Mouse (Mus musculus) T-helper 1 cell (primary cell): ENCODE data around the gene Serping1.

Source experiments
- in situ Hi-C: fragments of 300-600 bp; cut with MboI, MseI; formaldehyde crosslinking; loops from one replicate; pipeline ENCODE4 v1.15.1; 2025; ENCODE audit warnings: high pct_unique_total_duplicates

Gene Serping1

GRCm38 (mm10) chr2:84775241-84775640, at the start of gene Serping1:
Serping1 (minus strand) TSS chr2:84775444.
- in situ Hi-C loops: no loop called here

- in situ Hi-C loops: no loop called here
Observed at GRCm38 (mm10) chr2:84823237-84823636, 48.0 kb upstream of the Serping1 start.

- in situ Hi-C loops: no loop called here
Observed at GRCm38 (mm10) chr2:84822552-84822951, 47.3 kb upstream of the Serping1 start, which contains the start of gene Smtnl1. Smtnl1 (minus strand) TSS chr2:84822652.

- in situ Hi-C loops: no loop called here
Observed at GRCm38 (mm10) chr2:84819861-84820260, 44.6 kb upstream of the Serping1 start.

- in situ Hi-C loops: no loop called here
Observed at GRCm38 (mm10) chr2:84812676-84813075, 37.4 kb upstream of the Serping1 start.

GRCm38 (mm10) chr2:84811880-84812279, 36.6 kb upstream of the Serping1 start:
- in situ Hi-C loops: no loop called here

- in situ Hi-C loops: no loop called here
Observed at GRCm38 (mm10) chr2:84810886-84811577, 35.8 kb upstream of the Serping1 start.

- in situ Hi-C loops: no loop called here
Observed at GRCm38 (mm10) chr2:84810526-84810885, 35.3 kb upstream of the Serping1 start.

- in situ Hi-C loops: loop anchor here (10.0 kb wide), 1 partner anchor 295 kb away; no protein-coding TSS in a partner anchor
Observed at GRCm38 (mm10) chr2:84809330-84809729, 34.1 kb upstream of the Serping1 start.

GRCm38 (mm10) chr2:84806546-84806945, 31.3 kb upstream of the Serping1 start:
- in situ Hi-C loops: loop anchor here (10.0 kb wide), 1 partner anchor 292 kb away; no protein-coding TSS in a partner anchor

- in situ Hi-C loops: loop anchor here (10.0 kb wide), 1 partner anchor 289 kb away; no protein-coding TSS in a partner anchor
Observed at GRCm38 (mm10) chr2:84803963-84804362, 28.7 kb upstream of the Serping1 start.

- in situ Hi-C loops: loop anchor here (10.0 kb wide), 1 partner anchor 286 kb away; no protein-coding TSS in a partner anchor
Observed at GRCm38 (mm10) chr2:84801223-84801622, 26.0 kb upstream of the Serping1 start.

- in situ Hi-C loops: loop anchor here (10.0 kb wide), 1 partner anchor 286 kb away; no protein-coding TSS in a partner anchor
Observed at GRCm38 (mm10) chr2:84800304-84800703, 25.1 kb upstream of the Serping1 start.

GRCm38 (mm10) chr2:84799041-84799561, 23.9 kb upstream of the Serping1 start:
- in situ Hi-C loops: loop anchor here (5.0 kb wide), 1 partner anchor 62 kb away; no protein-coding TSS in a partner anchor

- in situ Hi-C loops: loop anchor here (5.0 kb wide), 1 partner anchor 61 kb away; no protein-coding TSS in a partner anchor
Observed at GRCm38 (mm10) chr2:84798493-84798921, 23.3 kb upstream of the Serping1 start, which contains the start of gene Ube2l6. Ube2l6 (plus strand) TSS chr2:84798828.

- in situ Hi-C loops: loop anchor here (5.0 kb wide), 1 partner anchor 61 kb away; no protein-coding TSS in a partner anchor
Observed at GRCm38 (mm10) chr2:84797833-84798492, 22.7 kb upstream of the Serping1 start.

GRCm38 (mm10) chr2:84793871-84794270, 18.6 kb upstream of the Serping1 start:
- in situ Hi-C loops: no loop called here

GRCm38 (mm10) chr2:84793154-84793553, 17.9 kb upstream of the Serping1 start:
- in situ Hi-C loops: no loop called here

GRCm38 (mm10) chr2:84792516-84792915, 17.3 kb upstream of the Serping1 start:
- in situ Hi-C loops: no loop called here

GRCm38 (mm10) chr2:84790418-84790817, 15.2 kb upstream of the Serping1 start:
- in situ Hi-C loops: no loop called here

- in situ Hi-C loops: no loop called here
Observed at GRCm38 (mm10) chr2:84788316-84788715, 13.1 kb upstream of the Serping1 start.
